Mouse (Mus musculus): Measurements from ENCODE around the gene Ptms. TPM values are rescaled to one million over a fixed set of nuclear protein-coding genes. Genes with fewer than 3 reads are reported as not detected.
A peak's percentile ranks its signal among the peaks of the same experiment; 100 is the strongest.
"Not testable (repeated sequence)": the region's sequence is repeated elsewhere in the genome, so short reads cannot be mapped to it uniquely, and the experiment has no call there.

Ptms gene
- polyA plus RNA-seq, 1 experiment from 2014 or later = 416 TPM

DNA sequence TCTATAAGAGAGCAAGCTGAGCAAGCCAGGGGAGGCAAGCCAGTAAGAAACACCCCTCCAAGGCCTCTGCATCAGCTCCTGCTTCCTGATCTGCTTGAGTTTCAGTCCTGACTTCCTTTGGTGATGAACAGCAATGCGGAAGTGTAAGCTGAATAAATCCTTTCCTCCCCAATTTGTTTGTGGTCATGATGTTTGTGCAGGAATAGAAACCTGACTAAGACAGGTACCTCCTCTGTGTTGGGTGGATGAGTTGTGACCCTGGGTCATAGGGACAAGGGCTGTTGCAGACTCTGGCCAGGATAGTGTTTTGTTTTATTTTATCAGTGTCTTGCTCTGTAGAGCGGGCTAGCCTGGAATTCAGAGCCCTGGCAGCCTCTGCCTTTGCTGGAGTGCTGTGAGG lies 25.8 kb downstream of the Ptms start:
- not testable (repeated sequence) for H3K27me3 ChIP-seq (ENCODE audit: insufficient read depth, poor library complexity, severe bottlenecking); DNase-seq (ENCODE audit: low spot score); H3K27ac ChIP-seq; H3K9me3 ChIP-seq; H3K36me3 ChIP-seq; H3K4me3 ChIP-seq; H3K4me1 ChIP-seq (replicated peaks)
- WGBS = 92% methylated on average over 2 of the region's 2 CpGs

DNA sequence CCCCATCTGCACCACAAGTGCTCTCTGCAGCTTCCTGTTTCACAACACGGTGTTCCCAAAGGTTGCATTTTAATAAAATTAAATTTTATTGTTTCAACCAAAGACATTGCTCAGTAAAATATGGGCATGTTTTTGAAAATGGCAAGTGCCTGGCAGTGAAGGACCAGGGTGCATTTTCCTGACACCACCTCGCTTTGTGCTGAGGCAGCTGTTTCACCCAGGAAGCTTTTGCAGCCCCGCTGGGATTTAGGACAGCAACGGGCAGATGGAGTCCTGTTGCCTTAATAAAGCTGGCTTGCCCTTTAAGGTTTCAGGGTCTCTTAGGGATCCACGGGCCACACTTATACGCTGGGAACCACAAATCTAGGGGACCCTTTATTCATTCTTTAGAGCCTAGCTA lies 28.9 kb downstream of the Ptms start:
- H3K27ac ChIP-seq = no peak overlapping the region
- DNase-seq (ENCODE audit: low spot score) = no peak
- H3K9me3 ChIP-seq = no peaks in the 10 kb centered on the region
- no peaks in the 10 kb centered on the region for H3K4me1 ChIP-seq (replicated peaks)
- 69% methylated on average over 6 of the region's 6 CpGs for WGBS
- H3K4me3 ChIP-seq = no peak overlapping the region
- H3K36me3 ChIP-seq = no peaks in the 10 kb centered on the region
- H3K27me3 ChIP-seq (ENCODE audit: insufficient read depth, poor library complexity, severe bottlenecking) = no peaks in the 10 kb centered on the region

DNA sequence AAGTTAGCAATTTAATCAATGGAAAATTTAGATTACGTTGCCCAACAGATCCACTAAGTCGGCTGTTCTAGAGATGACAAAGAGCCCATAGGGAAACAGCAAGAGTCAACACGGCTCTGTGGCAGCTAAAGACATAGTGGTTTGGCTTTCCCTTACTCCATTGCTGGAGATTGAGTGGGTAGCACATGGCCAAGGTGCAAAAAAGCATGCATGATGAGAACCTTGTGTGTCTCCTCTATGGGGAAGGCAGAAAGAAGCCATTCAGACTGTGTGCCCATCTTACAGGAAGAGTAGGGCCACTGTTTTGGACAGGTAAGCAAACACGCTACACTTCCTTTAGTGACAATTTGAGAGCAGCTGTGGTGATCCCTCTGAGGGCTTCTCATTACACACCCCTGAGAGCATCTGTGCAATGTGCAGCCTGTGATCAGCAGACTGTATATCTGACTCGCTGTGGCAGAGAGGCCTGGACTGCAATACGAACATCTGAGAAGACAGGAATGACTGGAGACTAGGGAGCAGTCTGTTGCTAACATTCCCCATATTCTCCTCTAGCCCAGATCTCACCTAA lies 31.3 kb downstream of the Ptms start:
- Histone ChIP-seq H3K36me3 (no peaks in the 10 kb centered on the region), H3K9me3 (no peaks in the 10 kb centered on the region), H3K4me1 (replicated peaks) (0 out of 2 replicates have a peak, but pooled peaks cover 5% of the 10 kb centered on the region), H3K27me3 (ENCODE audit: insufficient read depth, poor library complexity, severe bottlenecking) (no peaks in the 10 kb centered on the region), H3K4me3 (no peak overlapping the region), H3K27ac (no peak overlapping the region)
- WGBS = 90% methylated on average over 6 of the region's 6 CpGs
- DNase-seq (ENCODE audit: low spot score) = no peak

DNA sequence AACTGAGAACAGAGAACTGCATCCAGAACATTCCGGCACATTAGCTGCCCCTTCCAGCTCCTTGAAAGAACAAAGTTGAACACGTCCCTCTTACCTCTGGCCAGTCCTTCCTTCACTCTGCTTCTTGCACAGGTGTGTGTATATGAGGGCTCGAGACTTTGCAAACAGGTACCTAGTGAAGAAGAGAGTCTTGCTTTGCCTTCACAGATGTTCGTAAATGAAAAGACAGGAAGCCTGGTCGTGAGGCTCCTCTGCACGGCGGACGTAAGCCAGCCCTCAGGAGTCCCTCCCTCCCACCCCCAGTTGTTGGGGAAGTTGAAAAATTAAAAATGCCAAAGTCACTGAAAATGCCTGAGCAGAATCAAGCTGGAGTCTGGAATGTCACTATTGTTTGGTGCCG lies 31.9 kb downstream of the Ptms start, which contains the start of gene Cd4:
Cd4 (minus strand) TSS at position 236 of the 400 bp plus-strand sequence.
- Histone ChIP-seq H3K9me3 (no peaks in the 10 kb centered on the region), H3K36me3 (no peaks in the 10 kb centered on the region), H3K27me3 (ENCODE audit: insufficient read depth, poor library complexity, severe bottlenecking) (no peaks in the 10 kb centered on the region), H3K4me3 (no peak within 1 kb of the TSS), H3K4me1 (replicated peaks) (0 out of 2 replicates have a peak, but pooled peaks cover 5% of the 10 kb centered on the region), H3K27ac (no peak within 1 kb of the TSS)
- no peak for DNase-seq (ENCODE audit: low spot score)
- WGBS = 93% methylated on average over 9 of the region's 9 CpGs

DNA sequence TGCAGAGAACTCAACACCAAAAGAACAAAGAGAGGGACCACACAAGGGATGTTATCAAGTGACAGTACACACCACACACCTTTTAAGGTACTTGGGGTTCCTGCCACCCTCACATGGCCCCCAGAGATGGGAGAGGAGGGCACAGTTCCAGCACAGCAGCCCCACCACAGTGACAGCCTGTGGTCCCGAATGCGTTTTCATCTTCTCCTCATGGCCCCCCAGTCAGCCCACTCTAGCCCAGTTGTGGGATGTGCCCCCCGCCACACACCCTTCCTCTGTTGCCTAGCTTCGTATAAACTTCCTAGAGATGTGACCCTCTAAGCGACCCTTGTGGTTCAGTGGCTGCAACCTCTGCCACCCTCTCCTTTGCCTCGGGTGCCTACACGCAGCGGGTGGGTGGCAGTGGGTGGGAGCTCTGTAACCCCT lies 33.9 kb downstream of the Ptms start:
- Histone ChIP-seq H3K9me3 (no peaks in the 10 kb centered on the region), H3K4me3 (no peak overlapping the region), H3K27ac (no peak overlapping the region), H3K27me3 (ENCODE audit: insufficient read depth, poor library complexity, severe bottlenecking) (no peaks in the 10 kb centered on the region), H3K36me3 (no peaks in the 10 kb centered on the region), H3K4me1 (replicated peaks) (0 out of 2 replicates have a peak, but pooled peaks cover 5% of the 10 kb centered on the region)
- 91% methylated on average over 8 of the region's 8 CpGs for WGBS
- DNase-seq (ENCODE audit: low spot score) = no peak

DNA sequence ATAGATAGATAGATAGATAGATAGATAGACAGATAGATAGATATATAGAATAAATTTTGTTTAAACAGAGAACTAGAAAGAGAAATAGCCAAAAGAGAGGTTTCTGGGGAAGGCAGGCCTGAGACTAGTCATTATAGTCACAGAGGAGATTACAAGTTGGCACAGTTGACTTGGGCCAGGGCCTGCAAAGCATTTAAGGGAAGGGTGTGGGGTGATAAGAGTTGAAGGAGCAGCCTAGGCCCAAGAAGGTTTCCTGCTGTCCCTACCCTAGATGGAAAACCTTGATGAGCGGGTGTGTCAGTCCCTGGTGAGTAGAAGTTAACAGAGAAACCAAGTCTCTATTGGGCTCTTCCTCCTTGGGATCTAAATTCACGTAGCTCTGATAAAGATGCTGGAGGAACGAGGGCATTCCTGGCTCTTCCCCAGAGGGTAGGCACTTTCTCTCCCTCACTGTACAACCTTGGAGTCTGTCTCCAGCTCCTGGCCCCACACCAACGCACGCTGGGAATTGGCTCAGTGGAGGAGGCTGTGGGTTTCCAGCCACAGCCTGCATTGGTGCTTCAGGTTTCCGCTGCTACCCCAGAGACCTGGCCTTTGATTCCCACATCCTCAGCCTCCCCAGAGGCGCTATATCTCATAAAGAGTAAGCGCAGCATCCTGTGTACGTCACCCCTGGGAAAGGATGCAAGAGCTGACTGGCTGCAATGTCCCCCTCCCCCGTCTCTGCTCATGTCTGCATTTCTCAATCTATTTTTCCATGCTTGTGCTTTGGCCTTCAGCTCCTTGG lies 35.0 kb downstream of the Ptms start:
- DNase-seq (ENCODE audit: low spot score) = no peak
- Histone ChIP-seq H3K27me3 (ENCODE audit: insufficient read depth, poor library complexity, severe bottlenecking) (no peaks in the 10 kb centered on the region), H3K36me3 (no peaks in the 10 kb centered on the region), H3K4me1 (replicated peaks) (0 out of 2 replicates have a peak, but pooled peaks cover 5% of the 10 kb centered on the region), H3K9me3 (no peaks in the 10 kb centered on the region), H3K4me3 (no peak overlapping the region), H3K27ac (no peak overlapping the region)
- WGBS = 79% methylated on average over 10 of the region's 10 CpGs

DNA sequence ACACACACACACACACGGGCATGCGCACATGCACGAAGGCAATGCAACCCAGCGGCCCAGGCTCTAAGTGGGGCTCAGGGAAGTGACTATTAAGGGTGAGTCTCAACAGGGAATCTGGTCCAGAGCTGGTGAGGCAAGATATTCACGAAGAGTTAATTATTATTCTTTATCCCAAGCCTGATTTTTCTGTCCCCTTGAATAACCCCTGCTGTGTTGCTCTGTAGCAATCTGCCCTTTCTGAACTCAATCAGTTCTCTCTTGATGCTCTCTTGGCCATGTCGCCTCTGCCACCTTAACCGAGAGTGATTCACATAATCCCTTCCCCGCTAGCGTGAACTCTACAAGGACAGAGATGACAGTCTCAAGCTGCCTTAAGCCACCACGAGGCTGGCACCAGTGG lies 36.6 kb downstream of the Ptms start:
- Histone ChIP-seq H3K27ac (no peak overlapping the region), H3K27me3 (ENCODE audit: insufficient read depth, poor library complexity, severe bottlenecking) (0 out of 2 replicates have a peak, but pooled peaks cover 4% of the 10 kb centered on the region), H3K4me3 (no peak overlapping the region), H3K9me3 (no peaks in the 10 kb centered on the region), H3K36me3 (no peaks in the 10 kb centered on the region), H3K4me1 (replicated peaks) (0 out of 2 replicates have a peak, but pooled peaks cover 7% of the 10 kb centered on the region)
- 78% methylated on average over 10 of the region's 10 CpGs for WGBS
- no peak for DNase-seq (ENCODE audit: low spot score)

DNA sequence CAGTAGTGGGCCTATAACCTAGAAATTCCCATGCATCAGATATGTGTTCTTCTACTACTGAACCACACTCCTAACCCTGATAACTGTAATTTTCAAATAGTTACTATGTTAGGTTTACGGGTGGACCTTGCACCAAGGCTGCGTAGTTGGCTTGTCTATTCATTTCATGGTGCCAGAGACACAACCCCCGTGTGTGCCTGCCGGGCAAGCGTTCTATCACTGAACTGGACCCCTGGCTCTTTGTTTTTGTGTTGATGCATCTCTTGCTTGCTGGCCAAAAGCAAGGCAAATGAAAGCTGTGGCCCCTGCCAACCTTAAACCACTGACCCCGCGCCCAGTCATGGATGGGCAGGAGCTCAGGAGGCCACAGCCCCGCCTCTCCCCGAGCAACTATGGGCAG lies 38.1 kb downstream of the Ptms start:
- Histone ChIP-seq H3K36me3 (no peaks in the 10 kb centered on the region), H3K27me3 (ENCODE audit: insufficient read depth, poor library complexity, severe bottlenecking) (0 out of 2 replicates have a peak, but pooled peaks cover 4% of the 10 kb centered on the region), H3K27ac (no peak overlapping the region), H3K4me1 (replicated peaks) (0 out of 2 replicates have a peak, but pooled peaks cover 7% of the 10 kb centered on the region), H3K9me3 (no peaks in the 10 kb centered on the region), H3K4me3 (no peak overlapping the region)
- 90% methylated on average over 9 of the region's 9 CpGs for WGBS
- no peak for DNase-seq (ENCODE audit: low spot score)

DNA sequence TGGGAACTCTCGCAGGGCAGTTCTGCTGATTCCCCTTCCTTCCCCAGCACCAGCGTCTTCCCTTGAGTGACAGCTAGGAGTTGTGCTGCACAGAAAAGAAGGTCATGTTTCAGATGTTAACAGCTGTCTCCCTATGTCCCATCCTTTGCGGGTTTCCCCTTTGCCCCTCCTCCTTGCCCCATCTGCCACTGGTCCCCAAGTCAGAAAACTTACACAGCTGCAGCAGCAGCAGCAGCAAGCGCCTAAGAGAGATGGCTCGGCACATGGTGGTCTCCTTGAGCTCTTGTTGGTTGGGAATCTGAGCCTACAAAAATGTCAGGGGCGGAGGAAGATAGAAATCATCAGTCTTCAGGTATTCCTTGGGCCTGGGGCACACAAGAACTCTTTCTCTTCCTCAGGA lies 40.5 kb downstream of the Ptms start:
- no peak overlapping the region for H3K4me3 ChIP-seq
- 54% methylated on average over 6 of the region's 6 CpGs for WGBS
- no peaks in the 10 kb centered on the region for H3K36me3 ChIP-seq
- H3K9me3 ChIP-seq = no peaks in the 10 kb centered on the region
- no peak overlapping the region for H3K27ac ChIP-seq
- H3K27me3 ChIP-seq (ENCODE audit: insufficient read depth, poor library complexity, severe bottlenecking) = 0 out of 2 replicates have a peak, but pooled peaks cover 4% of the 10 kb centered on the region
- 0 out of 2 replicates have a peak, but pooled peaks cover 2% of the 10 kb centered on the region for H3K4me1 ChIP-seq (replicated peaks)
- DNase-seq (ENCODE audit: low spot score) = no peak

DNA sequence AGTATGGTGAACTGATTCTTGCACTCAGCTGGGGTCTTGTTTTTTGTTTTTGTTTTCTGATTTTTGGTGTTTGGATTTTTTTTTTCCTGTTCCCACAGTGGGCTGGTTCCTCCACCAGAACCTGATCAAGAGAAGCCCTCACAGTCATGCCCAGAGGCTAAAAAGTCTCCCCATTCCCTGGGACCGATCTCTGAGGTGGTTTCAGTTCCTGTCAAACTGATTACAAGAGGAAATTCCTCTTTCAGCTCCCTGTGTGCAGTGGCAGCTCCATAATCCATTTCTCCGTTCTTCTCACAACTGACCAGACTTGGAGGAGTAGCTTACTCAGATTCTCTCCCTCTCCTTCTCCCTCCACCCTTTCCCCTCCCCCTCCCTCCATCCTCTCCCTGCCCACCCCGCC lies 45.6 kb downstream of the Ptms start:
- Histone ChIP-seq H3K36me3 (no peaks in the 10 kb centered on the region), H3K9me3 (no peaks in the 10 kb centered on the region), H3K4me1 (replicated peaks) (0 out of 2 replicates have a peak, but pooled peaks cover under 1% of the 10 kb centered on the region), H3K4me3 (no peak overlapping the region), H3K27ac (no peak overlapping the region), H3K27me3 (ENCODE audit: insufficient read depth, poor library complexity, severe bottlenecking) (0 out of 2 replicates have a peak, but pooled peaks cover 2% of the 10 kb centered on the region)
- 49% methylated on average over 3 of the region's 3 CpGs for WGBS
- no peak for DNase-seq (ENCODE audit: low spot score)

DNA sequence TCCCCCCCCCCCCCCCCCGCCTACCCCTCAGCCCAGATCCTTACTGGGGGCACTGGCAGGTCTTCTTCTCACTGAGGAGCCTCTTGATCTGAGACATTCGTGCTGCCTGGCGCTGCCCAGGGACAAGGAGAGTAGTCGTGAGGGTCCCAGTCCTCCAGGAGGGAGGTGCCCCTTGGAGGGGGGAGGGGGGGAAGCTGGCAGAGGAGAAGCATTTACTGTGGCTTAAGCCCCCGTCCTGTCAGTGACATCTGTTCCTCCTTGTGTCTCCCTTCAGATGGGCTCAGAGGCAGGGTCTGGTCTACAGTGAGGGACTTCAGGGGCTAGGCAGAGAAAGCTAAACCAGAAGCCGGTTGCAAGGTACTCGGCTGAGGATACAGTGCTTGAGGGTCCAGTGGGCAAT lies 53.3 kb downstream of the Ptms start:
- Histone ChIP-seq H3K27me3 (ENCODE audit: insufficient read depth, poor library complexity, severe bottlenecking) (peaks cover 49% of the 10 kb centered on the region), H3K4me1 (replicated peaks) (peaks cover 48% of the 10 kb centered on the region), H3K4me3 (no peak overlapping the region), H3K9me3 (no peaks in the 10 kb centered on the region), H3K36me3 (no peaks in the 10 kb centered on the region), H3K27ac (peak overlapping the region; percentile 53)
- WGBS = 62% methylated on average over 7 of the region's 7 CpGs
- no peak for DNase-seq (ENCODE audit: low spot score)

DNA sequence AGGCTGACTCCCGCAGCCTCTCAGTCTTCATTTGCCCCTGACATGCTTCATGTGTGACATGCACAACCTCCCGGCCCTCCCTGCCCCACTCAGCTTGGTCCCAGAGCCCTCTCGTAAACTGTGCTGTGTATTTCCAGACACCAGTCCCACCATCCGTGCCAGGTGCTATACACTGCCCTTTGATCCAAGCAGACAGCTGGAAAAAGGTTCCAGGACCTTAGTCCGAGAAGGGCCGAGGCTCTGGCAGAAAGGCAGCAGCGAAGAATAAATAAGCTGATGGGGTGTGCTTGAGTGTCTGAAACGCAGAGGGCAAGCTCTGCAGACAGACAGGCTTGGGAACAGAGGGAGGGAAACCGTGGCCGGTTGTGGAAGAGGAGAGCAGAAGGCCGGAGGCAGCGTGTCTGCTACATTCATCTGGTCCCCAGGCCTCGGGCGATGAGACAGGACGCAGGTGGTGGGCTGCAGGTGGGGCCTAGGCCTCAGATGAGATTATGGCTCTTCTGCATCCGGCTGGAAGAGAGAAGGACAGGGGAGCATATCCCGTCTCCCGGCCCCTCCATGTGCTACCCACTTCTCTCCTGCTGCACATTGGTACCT lies 54.0 kb downstream of the Ptms start:
- H3K36me3 ChIP-seq = peaks cover 5% of the 10 kb centered on the region; the same call in 1 of the 2 replicates
- DNase-seq (ENCODE audit: low spot score) = no peak
- peaks cover 55% of the 10 kb centered on the region for H3K4me1 ChIP-seq (replicated peaks)
- 64% methylated on average over 18 of the region's 18 CpGs for WGBS
- no peaks in the 10 kb centered on the region for H3K9me3 ChIP-seq
- no peak overlapping the region for H3K4me3 ChIP-seq
- H3K27ac ChIP-seq = peak overlapping the region; percentile 53
- H3K27me3 ChIP-seq (ENCODE audit: insufficient read depth, poor library complexity, severe bottlenecking) = peaks cover 54% of the 10 kb centered on the region
